Mouse (Mus musculus) lung, adult 2 months (tissue): Measurements from ENCODE around the gene Wiz.

ENCODE experiments used
- CTCF ChIP-seq: fragments of 200-500 bp; IDR thresholded peaks from 2 replicates; pipeline ENCODE4 v1.5.1; 2011; ENCODE audit warnings: mild to moderate bottlenecking, low read length, control low read depth; ENCODE audit not compliant: insufficient read depth
- POLR2A ChIP-seq: fragments of 200-500 bp; IDR thresholded peaks from 2 replicates; pipeline ENCODE4 v1.6.1; 2011; ENCODE audit warnings: low read depth, mild to moderate bottlenecking, control low read depth, low read length, borderline replicate concordance; ENCODE audit errors: extremely low read depth

GRCm38 (mm10) chr17:32353696-32354095 is 35.5 kb downstream of the Wiz start:
- TF ChIP-seq POLR2A (no peak), CTCF (no peak)
